In genomic region chr8:93810859-93811602, GRCm38 (mm10) we compare ENCODE assay signal across 8 mouse cellular contexts. TPM values are rescaled to one million over a fixed set of nuclear protein-coding genes. Genes with fewer than 3 reads are reported as not detected.
A peak's percentile ranks its signal among the peaks of the same experiment; 100 is the strongest.
DNase-seq lines count a peak whose midpoint lies in the region; ATAC-seq and TF ChIP-seq lines count a peak whose summit lies in the region.

No protein-coding gene starts in this region.

- no peaks in the 10 kb centered on the region for H3K9me3 ChIP-seq in embryonic facial prominence, embryonic 15.5 days (replicated peaks)
- H3K9me3 ChIP-seq in limb, embryonic 14.5 days (ENCODE audit: control insufficient read depth, low read length) = no peaks in the 10 kb centered on the region

- ATAC-seq in embryonic facial prominence, embryonic 15.5 days (ENCODE audit: insufficient number of reproducible peaks, low FRiP score, low TSS enrichment, low read depth) = no peak; the same call in 1 of the 2 replicates
- no peak for ATAC-seq in limb, embryonic 14.5 days (ENCODE audit: low FRiP score, low read depth)

- under 1% methylated on average over 51 of the region's 53 CpGs for WGBS in embryonic facial prominence, embryonic 15.5 days
- 1% methylated on average over 42 of the region's 53 CpGs for WGBS in limb, embryonic 14.5 days
- 2% methylated on average over 53 of the region's 53 CpGs for WGBS in small intestine, adult 2 months

- peaks cover 22% of the 10 kb centered on the region for H3K27me3 ChIP-seq in embryonic facial prominence, embryonic 15.5 days
- H3K27me3 ChIP-seq in limb, embryonic 14.5 days (ENCODE audit: control insufficient read depth, insufficient read depth, low read length) = peaks cover 30% of the 10 kb centered on the region
- peaks cover 40% of the 10 kb centered on the region for H3K27me3 ChIP-seq in small intestine, adult 2 months (ENCODE audit: control insufficient read depth, insufficient read depth, low read length)

- H3K9ac ChIP-seq in embryonic facial prominence, embryonic 15.5 days = peak overlapping the region; percentile 44
- H3K9ac ChIP-seq in limb, embryonic 14.5 days (ENCODE audit: low read depth, low read length, severe bottlenecking) = peak overlapping the region; percentile 55

- TF ChIP-seq CTCF in left cerebral cortex, adult 2 months (IDR thresholded peaks at IDR 0.05) = no peak
- no peak for TF ChIP-seq CTCF in small intestine, adult 2 months (IDR thresholded peaks at IDR 0.05; ENCODE audit: extremely low read depth, insufficient read length, insufficient replicate concordance, low read depth, low read length)

- intact Hi-C loops in left cerebral cortex, adult 2 months (cut with DNase I) = loop anchor here (1.0 to 10.0 kb wide), 6 partner anchors 73 to 394 kb away; no protein-coding TSS in a partner anchor

- no peak for TF ChIP-seq POLR2A in limb, embryonic 14.5 days (IDR thresholded peaks at IDR 0.05; ENCODE audit: borderline replicate concordance, extremely low read depth, insufficient read depth, insufficient read length)
- no peak for TF ChIP-seq POLR2A in small intestine, adult 2 months (IDR thresholded peaks at IDR 0.05; ENCODE audit: low read depth, low read length)

- H3K4me1 ChIP-seq in brown adipose tissue, adult 24 weeks (ENCODE audit: control insufficient read depth, insufficient read depth, insufficient read length, low read length) = peaks cover 10% of the 10 kb centered on the region
- peaks cover 39% of the 10 kb centered on the region for H3K4me1 ChIP-seq in embryonic facial prominence, embryonic 15.5 days
- peaks cover 14% of the 10 kb centered on the region for H3K4me1 ChIP-seq in limb, embryonic 14.5 days (ENCODE audit: control insufficient read depth, insufficient read depth, low read length)
- peaks cover 10% of the 10 kb centered on the region for H3K4me1 ChIP-seq in small intestine, adult 2 months (ENCODE audit: control insufficient read depth, insufficient read depth, insufficient read length, low read length)

- H3K4me3 ChIP-seq in left cerebral cortex, adult 2 months = peak overlapping the region; percentile 83
- peak overlapping the region; percentile 75 for H3K4me3 ChIP-seq in brown adipose tissue, adult 24 weeks (ENCODE audit: insufficient read depth, low read depth, low read length)
- peak overlapping the region; percentile 68 for H3K4me3 ChIP-seq in embryonic facial prominence, embryonic 15.5 days (replicated peaks)
- H3K4me3 ChIP-seq in limb, embryonic 14.5 days (replicated peaks; ENCODE audit: low read length) = peak overlapping the region; percentile 60
- peak overlapping the region; percentile 86 for H3K4me3 ChIP-seq in small intestine, adult 2 months (ENCODE audit: low read depth, low read length)

- H3K27ac ChIP-seq in left cerebral cortex, adult 2 months = peak overlapping the region; percentile 97
- H3K27ac ChIP-seq in brown adipose tissue, adult 24 weeks (replicated peaks; ENCODE audit: low read depth, low read length) = 0 out of 2 replicates have a peak overlapping the region, but pooled peaks have one; percentile 32
- H3K27ac ChIP-seq in embryonic facial prominence, embryonic 15.5 days (replicated peaks) = no peak overlapping the region
- no peak overlapping the region for H3K27ac ChIP-seq in limb, embryonic 14.5 days (replicated peaks; ENCODE audit: low read depth, low read length)
- H3K27ac ChIP-seq in small intestine, adult 2 months (ENCODE audit: insufficient read depth, low read depth, low read length) = no peak overlapping the region

- no peak for DNase-seq in left cerebral cortex, adult 2 months (ENCODE audit: extremely low spot score in 1 of 2, low spot score in 2 of 2)
- no peak for DNase-seq in left cerebral cortex, adult 18-20 months (ENCODE audit: low spot score in 2 of 2)
- no peak for DNase-seq in limb, embryonic 14.5 days (ENCODE audit: low spot score)
- DNase-seq in adrenal gland, adult 8-10 months = no peak
- no peak for DNase-seq in spleen, postnatal 36 days (ENCODE audit: low spot score in 2 of 2)

- H3K36me3 ChIP-seq in embryonic facial prominence, embryonic 15.5 days = no peaks in the 10 kb centered on the region
- H3K36me3 ChIP-seq in limb, embryonic 14.5 days (ENCODE audit: control insufficient read depth, insufficient read depth, low read length) = no peaks in the 10 kb centered on the region
- H3K36me3 ChIP-seq in small intestine, adult 2 months (ENCODE audit: control insufficient read depth, insufficient read depth, low read length) = no peaks in the 10 kb centered on the region

- H3K4me2 ChIP-seq in embryonic facial prominence, embryonic 15.5 days (replicated peaks) = peak overlapping the region; percentile 89
- peak overlapping the region; percentile 74 for H3K4me2 ChIP-seq in limb, embryonic 14.5 days (replicated peaks; ENCODE audit: low read depth, low read length, severe bottlenecking)

RNA-seq across cellular contexts. Expression of gene Gnao1, which starts 1.3 kb away (rescaled TPM):
- total RNA-seq in left cerebral cortex, adult 2 months (2021) = 100 to 1,000 TPM; 679 to 734 TPM
- 100 to 1,000 TPM; 659 to 709 TPM for total RNA-seq in left cerebral cortex, adult 18-20 months (2021)
- polyA plus RNA-seq in brown adipose tissue, adult 24 weeks (2012; ENCODE audit: insufficient read depth, insufficient read length, missing spikeins) = 28.1 and 37.5 TPM in 2 replicates
- polyA plus RNA-seq in embryonic facial prominence, embryonic 15.5 days (2015; fragmentation: Nextera tagmentation; extraction: Ambion mirVana) = 11.7 and 14.3 TPM in 2 replicates
- polyA plus RNA-seq in limb, embryonic 14.5 days (2012; rRNA removed) = 13.5 and 16.5 TPM in 2 replicates
- polyA plus RNA-seq in limb, embryonic 14.5 days (2014; fragmentation: Nextera tagmentation; extraction: Ambion mirVana) = 4.2 and 4.3 TPM in 2 replicates
- polyA plus RNA-seq in small intestine, adult 2 months (2012; rRNA removed) = 8.2 and 13.6 TPM in 2 replicates
- total RNA-seq in adrenal gland, adult 8-10 months (2022) = 10 to 100 TPM; 29.7 to 54.8 (median 40.0) TPM

Comparison
In these comparisons a context has a peak if more than half of its experiments do, and no peak if none do; other contexts are left out.
1. H3K27ac ChIP-seq: peak in left cerebral cortex, adult 2 months (single experiment) and brown adipose tissue, adult 24 weeks (single experiment); none in embryonic facial prominence, embryonic 15.5 days (single experiment), limb, embryonic 14.5 days (single experiment) and small intestine, adult 2 months (single experiment).
2. Peak in every context shown above with its lines, with median percentiles within 50 percentile points of each other: H3K4me3 ChIP-seq.